Mouse (Mus musculus): ENCODE data around the gene Tifab.

Gene Tifab

DNA sequence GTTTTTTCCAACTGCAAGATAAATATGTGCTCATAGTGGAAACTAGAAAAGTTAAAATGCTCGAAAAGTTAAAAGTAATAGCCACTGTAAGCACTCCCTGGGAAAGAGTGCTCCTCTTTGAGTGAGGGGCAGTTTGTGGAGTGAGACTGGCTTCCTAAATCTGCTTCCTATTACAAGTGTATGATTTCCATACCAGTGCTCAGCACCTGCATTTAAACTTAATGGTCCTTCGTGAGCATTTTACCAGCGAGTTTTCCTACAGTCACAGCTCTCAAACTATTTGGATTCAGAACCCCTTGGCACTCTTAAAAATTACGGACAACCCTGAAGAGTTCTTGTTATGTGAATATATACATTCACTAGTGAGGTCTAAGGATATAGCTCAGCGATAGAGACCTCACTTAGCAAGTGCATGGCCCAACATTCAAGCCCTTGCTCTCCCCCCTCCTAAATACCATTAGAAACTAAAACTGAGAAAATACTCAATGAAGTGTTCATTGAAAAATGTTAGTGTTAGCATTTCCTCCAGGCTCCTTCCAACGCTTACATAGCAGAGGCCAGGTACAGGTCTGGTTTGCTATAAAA, 39.4 kb downstream of the Tifab start:
- DNase-seq (ENCODE audit: low spot score in 2 of 2), result no peak

GRCm38 (mm10) chr13:56136200-56136599, 42.5 kb downstream of the Tifab start, which contains the start of gene H2afy:
TSS of gene H2afy (minus strand) at chr13:56136361.
- DNase-seq (ENCODE audit: low spot score in 2 of 2), result no peak

DNA sequence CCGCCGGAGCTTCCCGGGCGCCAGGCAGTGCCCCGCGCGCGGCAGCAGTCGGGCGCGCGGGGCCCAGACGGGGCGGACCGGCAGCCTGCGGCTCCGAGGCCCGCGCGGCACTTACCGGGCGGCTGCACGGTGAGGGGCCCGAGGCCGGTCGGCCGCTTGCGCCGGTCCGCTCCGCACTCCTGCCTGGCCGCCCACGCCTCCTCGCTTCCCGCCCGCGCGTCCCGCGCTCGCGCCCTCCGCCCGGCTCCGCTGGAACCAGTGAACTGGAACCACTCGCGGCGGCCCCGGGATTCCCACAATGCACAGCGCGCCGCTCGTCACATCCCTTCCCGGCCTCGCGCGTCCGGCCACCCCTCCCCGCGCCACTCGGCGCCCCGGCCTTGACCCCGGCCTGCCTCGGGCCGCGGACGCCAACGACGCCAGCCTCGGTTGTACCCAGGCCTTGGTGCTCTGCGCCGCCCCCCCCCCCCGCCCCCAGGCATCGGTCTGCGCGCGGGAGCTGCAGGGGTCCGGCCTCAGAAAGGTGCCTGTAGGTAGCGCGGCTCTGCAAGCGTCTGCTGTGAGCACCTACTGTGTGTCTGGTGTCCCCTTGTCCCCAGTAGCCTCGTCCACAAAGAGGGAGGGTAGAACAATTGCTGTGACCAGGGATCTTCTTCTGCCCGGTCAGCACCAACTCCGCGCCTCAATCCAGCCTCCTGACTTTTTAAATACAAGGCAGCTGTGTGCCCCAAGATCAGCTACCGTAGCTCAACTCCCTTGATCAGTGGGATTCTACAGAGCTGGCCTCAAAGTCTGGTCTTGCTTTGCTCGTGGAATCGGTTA, 43.2 kb downstream of the Tifab start:
- DNase-seq (ENCODE audit: low spot score in 2 of 2), result peak; percentile 69 to 72

DNA sequence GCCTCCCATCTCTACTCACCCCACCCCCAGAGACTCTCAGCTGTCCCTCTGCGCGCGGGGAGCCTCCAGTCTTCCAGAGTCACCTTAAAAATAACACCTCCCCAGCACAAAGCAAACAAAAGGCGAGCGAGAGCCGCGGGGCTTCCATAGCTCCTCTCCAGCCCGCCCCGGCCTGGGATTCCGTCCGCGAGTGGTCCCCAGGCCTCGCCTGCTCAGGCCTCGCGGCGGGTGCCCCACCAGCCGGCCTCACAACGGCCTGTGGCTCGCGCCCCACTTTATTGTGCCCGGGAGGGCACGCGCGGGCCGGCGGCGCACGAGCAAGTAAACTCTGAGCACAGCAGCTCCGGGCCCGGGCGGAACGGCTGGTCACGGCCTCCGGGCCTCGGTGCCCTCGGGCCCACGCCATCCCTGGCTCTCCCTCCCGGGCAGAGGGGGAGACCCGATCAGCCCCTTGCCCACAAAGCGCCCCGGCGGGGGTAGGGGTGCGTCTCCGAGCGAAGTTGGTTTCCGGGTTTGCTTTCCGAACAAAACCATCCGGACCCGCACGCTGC, 44.0 kb downstream of the Tifab start:
- peak; percentile 22 to 34 for DNase-seq (ENCODE audit: low spot score in 2 of 2)

GRCm38 (mm10) chr13:56134031-56134430, 44.7 kb downstream of the Tifab start:
- no peak for DNase-seq (ENCODE audit: low spot score in 2 of 2)

DNA sequence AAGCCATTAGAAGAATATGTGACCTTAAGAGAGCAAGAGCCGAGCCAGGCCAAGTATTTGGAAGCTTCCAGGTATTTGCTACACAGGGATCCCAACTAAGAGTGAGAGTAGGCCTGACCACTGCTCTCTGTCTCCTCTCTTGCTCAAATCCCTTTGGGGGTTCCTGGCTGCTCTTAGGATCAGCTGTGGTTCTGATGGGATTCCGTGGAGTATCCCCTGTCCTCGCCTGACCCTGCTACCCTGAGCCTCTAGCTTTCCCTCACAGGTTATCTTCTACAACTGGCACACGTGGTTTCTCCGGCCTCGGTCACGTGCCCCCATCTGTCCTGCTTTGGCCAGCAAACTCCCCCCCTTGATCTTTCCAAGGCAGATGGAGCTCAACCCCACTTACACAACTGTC, 45.7 kb downstream of the Tifab start:
- DNase-seq (ENCODE audit: low spot score in 2 of 2), result no peak

- no peak for DNase-seq (ENCODE audit: low spot score in 2 of 2)
Observed at GRCm38 (mm10) chr13:56132326-56132936, 46.3 kb downstream of the Tifab start.

GRCm38 (mm10) chr13:56130544-56130943, 48.1 kb downstream of the Tifab start:
- no peak for DNase-seq (ENCODE audit: low spot score in 2 of 2)

- DNase-seq (ENCODE audit: low spot score in 2 of 2), result no peak
Observed at GRCm38 (mm10) chr13:56129578-56129977, 49.1 kb downstream of the Tifab start.

DNA sequence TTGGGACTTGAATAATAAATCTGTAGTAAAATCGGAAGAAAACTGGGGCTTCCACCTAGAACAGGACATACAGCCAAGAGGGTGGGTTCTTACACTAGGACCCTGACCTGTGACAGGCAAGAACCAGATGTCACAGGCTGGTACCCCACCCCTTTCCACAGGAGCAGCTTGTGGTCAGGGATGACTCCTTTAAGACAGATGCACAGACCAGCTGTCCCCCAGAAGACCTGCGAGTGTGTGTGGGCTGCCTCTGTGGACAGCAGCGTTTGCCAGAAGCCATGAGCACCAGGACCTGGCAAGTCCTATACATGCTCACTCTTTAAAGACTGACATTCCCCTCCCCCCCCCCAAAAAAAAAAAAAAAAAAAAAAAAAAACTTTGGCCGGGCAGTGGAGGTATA, 49.7 kb downstream of the Tifab start:
- no peak for DNase-seq (ENCODE audit: low spot score in 2 of 2)

GRCm38 (mm10) chr13:56125632-56126031, 53.1 kb downstream of the Tifab start:
- DNase-seq (ENCODE audit: low spot score in 2 of 2), result no peak

Measured in spleen, postnatal 14 days (tissue).